Mouse (Mus musculus) neural tube, embryonic 10.5 days (tissue): ENCODE results near the gene Olfr684.

Experiments
- DNase-seq: peaks from one replicate; pipeline ENCODE4 v3.0.0-alpha.2; 2017; ENCODE audit warnings: low spot score; ENCODE audit errors: extremely low spot score

The Olfr684 gene

GRCm38 (mm10) chr7:105163553-105163952 is at the start of gene Olfr684:
Gene Olfr684 (minus strand): TSS chr7:105163653.
- DNase-seq = no peak

- no peak for DNase-seq
Measured at GRCm38 (mm10) chr7:105207385-105207784, 43.9 kb upstream of the Olfr684 start, which contains the start of gene Olfr686. Gene Olfr686 (minus strand): TSS chr7:105207485.

- no peak for DNase-seq
Measured at GRCm38 (mm10) chr7:105185912-105186311, 22.5 kb upstream of the Olfr684 start, which contains the start of gene Olfr685. Gene Olfr685 (minus strand): TSS chr7:105186012.

- DNase-seq = no peak
Measured at GRCm38 (mm10) chr7:105170773-105171172, 7.3 kb upstream of the Olfr684 start.

- no peak for DNase-seq
Measured at GRCm38 (mm10) chr7:105146912-105147311, 16.5 kb downstream of the Olfr684 start, which contains the start of gene Olfr683. Gene Olfr683 (minus strand): TSS chr7:105147012.

GRCm38 (mm10) chr7:105141275-105141674 is 22.2 kb downstream of the Olfr684 start:
- no peak for DNase-seq

GRCm38 (mm10) chr7:105116536-105116935 is 46.9 kb downstream of the Olfr684 start, which contains the start of gene Olfr681:
Gene Olfr681 (plus strand): TSS chr7:105116836.
- no peak for DNase-seq
